Comparison of ENCODE assay signal across 28 mouse cellular contexts in genomic region chr9:103459839-103460238, GRCm38 (mm10). TPM values are rescaled to one million over a fixed set of nuclear protein-coding genes. Genes with fewer than 3 reads are reported as not detected.
"Had no signal": no experiment of that assay in that cellular context is flagged by ENCODE, and none has a peak within 500 bp of the region (broad histone marks: within the 10 kb centered on the region; RNA-seq: fewer than 3 reads in every experiment).

No protein-coding gene starts in this region.

- ATAC-seq: forebrain, embryonic 13.5 days; forebrain, embryonic 14.5 days; forebrain, embryonic 15.5 days; forebrain, embryonic 16.5 days; forebrain, postnatal 0 days had no signal

- H3K9ac ChIP-seq: embryonic facial prominence, embryonic 12.5 days; embryonic facial prominence, embryonic 15.5 days; forebrain, embryonic 12.5 days; forebrain, embryonic 13.5 days; forebrain, embryonic 15.5 days; forebrain, postnatal 0 days had no signal

- H3K27ac ChIP-seq: embryonic facial prominence, embryonic 12.5 days; embryonic facial prominence, embryonic 15.5 days; forebrain, embryonic 10.5 days; forebrain, embryonic 12.5 days; forebrain, embryonic 13.5 days; forebrain, embryonic 15.5 days; gastrocnemius, adult 2 months; heart, adult 2 months had no signal

- H3K4me2 ChIP-seq: embryonic facial prominence, embryonic 12.5 days; embryonic facial prominence, embryonic 15.5 days; forebrain, embryonic 12.5 days; forebrain, embryonic 13.5 days; forebrain, embryonic 15.5 days had no signal

- H3K36me3 ChIP-seq: embryonic facial prominence, embryonic 12.5 days; embryonic facial prominence, embryonic 15.5 days; forebrain, embryonic 10.5 days; forebrain, embryonic 12.5 days; forebrain, embryonic 15.5 days had no signal

- H3K9me3 ChIP-seq: embryonic facial prominence, embryonic 12.5 days; embryonic facial prominence, embryonic 15.5 days; forebrain, embryonic 10.5 days; forebrain, embryonic 12.5 days; forebrain, embryonic 13.5 days; forebrain, embryonic 15.5 days had no signal

- H3K4me3 ChIP-seq: embryonic facial prominence, embryonic 12.5 days; embryonic facial prominence, embryonic 15.5 days; erythroblast, embryonic 14.5 days; forebrain, embryonic 10.5 days; forebrain, embryonic 12.5 days; forebrain, embryonic 13.5 days; forebrain, embryonic 15.5 days; gastrocnemius, adult 2 months; heart, adult 2 months had no signal

- DNase-seq: cerebellum, adult 2 months; cerebellum, adult 8-10 months; cerebellum, adult 9-10 months; cerebellum, adult 9-11 months; cerebellum, postnatal 10 days; cerebellum, postnatal 14 days; cerebellum, postnatal 25 days; cerebellum, postnatal 36 days; embryo, embryonic 11 days; forebrain, postnatal 0 days; gastrocnemius, adult 2 months; gastrocnemius, postnatal 10 days; gastrocnemius, postnatal 14 days; gastrocnemius, postnatal 25 days; gastrocnemius, postnatal 36 days; heart, adult 11 months; heart, adult 18-20 months; heart, adult 2 months had no signal

- H3K27me3 ChIP-seq: embryonic facial prominence, embryonic 12.5 days; embryonic facial prominence, embryonic 15.5 days; forebrain, embryonic 12.5 days; forebrain, embryonic 13.5 days; forebrain, embryonic 15.5 days had no signal

- H3K4me1 ChIP-seq: embryonic facial prominence, embryonic 12.5 days; forebrain, embryonic 10.5 days; forebrain, embryonic 12.5 days; forebrain, embryonic 15.5 days had no signal

RNA-seq across cellular contexts. Expression of gene Bfsp2, which starts 20.4 kb away (rescaled TPM):
- polyA plus RNA-seq: gonadal fat pad, adult 2 months had no signal
